Mouse (Mus musculus): ENCODE results near the gene Eri2.

DNA sequence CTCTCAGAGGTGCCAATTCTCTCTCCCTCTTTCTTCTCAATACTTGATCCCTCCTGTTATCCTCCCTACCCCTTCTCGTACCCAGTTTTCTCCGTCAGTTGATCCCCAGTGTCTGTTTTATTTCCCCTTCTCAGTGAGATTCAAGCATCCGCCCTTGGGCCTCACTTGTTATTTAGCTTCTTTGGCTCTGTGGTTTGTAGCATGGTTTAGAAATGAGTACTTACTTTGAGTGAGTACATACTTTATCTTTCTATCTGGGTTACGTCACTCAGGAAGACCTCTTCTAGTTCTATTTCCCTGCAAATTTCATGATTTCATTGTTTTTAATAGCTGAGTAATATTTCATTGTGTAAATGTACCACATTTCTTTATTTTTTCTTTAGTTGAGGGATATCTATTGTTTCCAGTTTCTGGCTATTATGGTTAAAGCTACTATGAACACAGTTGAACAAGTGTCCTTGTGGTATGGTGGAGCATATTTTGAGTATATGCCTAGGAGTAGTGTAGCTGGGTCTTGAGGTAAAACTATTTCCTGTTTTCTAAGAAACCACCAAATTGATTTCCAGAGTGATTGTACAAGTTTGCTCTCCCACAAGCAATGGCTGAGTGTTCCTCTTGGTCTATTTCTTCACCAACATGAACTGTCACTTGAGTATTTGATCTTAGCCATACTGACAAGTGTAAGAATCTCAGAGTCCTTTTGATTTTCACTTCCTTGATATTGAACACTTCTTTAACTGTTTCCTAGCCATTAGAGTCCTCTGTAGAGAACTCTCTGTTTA, 42.3 kb upstream of the Eri2 start:
- TF ChIP-seq CTCF (IDR thresholded peaks at IDR 0.05; ENCODE audit: low read depth) (no peak), EP300 (optimal IDR thresholded peaks at IDR 0.05) (no peak)
